ENCODE assay signal across 23 mouse cellular contexts in genomic region chr3:53648902-53649301, GRCm38 (mm10). TPM values are rescaled to one million over a fixed set of nuclear protein-coding genes. Genes with fewer than 3 reads are reported as not detected.
DNase-seq lines count a peak whose midpoint lies in the region; ATAC-seq and TF ChIP-seq lines count a peak whose summit lies in the region.
"Had no signal": no experiment of that assay in that cellular context is flagged by ENCODE, and none has a peak within 500 bp of the region (broad histone marks: within the 10 kb centered on the region; RNA-seq: fewer than 3 reads in every experiment).

No protein-coding gene starts in this region.

- H3K27ac ChIP-seq in intestine, postnatal 0 days (ENCODE audit: low read depth, low read length), result no peak overlapping the region
- no peak overlapping the region for H3K27ac ChIP-seq in intestine, embryonic 15.5 days
- H3K27ac ChIP-seq in neural tube, embryonic 15.5 days (replicated peaks), result no peak overlapping the region
- no peak overlapping the region for H3K27ac ChIP-seq in ES-E14 (ENCODE audit: insufficient read depth, low read depth, low read length, poor library complexity, severe bottlenecking)
- H3K27ac ChIP-seq in stomach, postnatal 0 days (replicated peaks), result no peak overlapping the region
- H3K27ac ChIP-seq: embryonic facial prominence, embryonic 15.5 days; hindbrain, embryonic 15.5 days; midbrain, embryonic 10.5 days had no signal

- H3K9me3 ChIP-seq in intestine, postnatal 0 days (ENCODE audit: control insufficient read depth), result 0 out of 2 replicates have a peak, but pooled peaks cover 2% of the 10 kb centered on the region
- no peaks in the 10 kb centered on the region; the same call in 1 of the 2 replicates for H3K9me3 ChIP-seq in intestine, embryonic 15.5 days
- 0 out of 2 replicates have a peak, but pooled peaks cover 10% of the 10 kb centered on the region for H3K9me3 ChIP-seq in neural tube, embryonic 15.5 days (replicated peaks)
- no peaks in the 10 kb centered on the region for H3K9me3 ChIP-seq in ES-E14 (ENCODE audit: control insufficient read depth, insufficient read depth, low read depth, low read length)
- H3K9me3 ChIP-seq in stomach, postnatal 0 days (ENCODE audit: control insufficient read depth, low read length), result 0 out of 2 replicates have a peak, but pooled peaks cover 5% of the 10 kb centered on the region
- H3K9me3 ChIP-seq: hindbrain, embryonic 15.5 days had no signal

- TF ChIP-seq EP300 in stomach, postnatal 0 days (optimal IDR thresholded peaks at IDR 0.05), result no peak

- no peak overlapping the region for H3K4me3 ChIP-seq in intestine, postnatal 0 days (ENCODE audit: low read depth, low read length)
- no peak overlapping the region for H3K4me3 ChIP-seq in intestine, embryonic 15.5 days (replicated peaks)
- no peak overlapping the region for H3K4me3 ChIP-seq in neural tube, embryonic 15.5 days (replicated peaks)
- no peak overlapping the region for H3K4me3 ChIP-seq in ES-E14 (ENCODE audit: insufficient read depth in 1 of 2, low read depth in 1 of 2, low read length in 2 of 2, poor library complexity in 1 of 2, severe bottlenecking in 1 of 2)
- H3K4me3 ChIP-seq in stomach, postnatal 0 days (ENCODE audit: low read depth, low read length), result no peak overlapping the region
- H3K4me3 ChIP-seq: embryonic facial prominence, embryonic 15.5 days; hindbrain, embryonic 15.5 days; midbrain, embryonic 10.5 days; myocyte had no signal

- H3K36me3 ChIP-seq in intestine, postnatal 0 days (ENCODE audit: control insufficient read depth, insufficient read depth), result no peaks in the 10 kb centered on the region
- H3K36me3 ChIP-seq in intestine, embryonic 15.5 days, result peaks cover 10% of the 10 kb centered on the region
- no peaks in the 10 kb centered on the region; the same call in 1 of the 2 replicates for H3K36me3 ChIP-seq in neural tube, embryonic 15.5 days
- H3K36me3 ChIP-seq in ES-E14 (ENCODE audit: control insufficient read depth, insufficient read depth, low read length, poor library complexity, severe bottlenecking), result no peaks in the 10 kb centered on the region
- no peaks in the 10 kb centered on the region for H3K36me3 ChIP-seq in stomach, postnatal 0 days (ENCODE audit: control insufficient read depth, insufficient read depth, low read length)
- H3K36me3 ChIP-seq: hindbrain, embryonic 15.5 days had no signal

- WGBS in intestine, postnatal 0 days, result 90% methylated on average over 4 of the region's 4 CpGs
- WGBS in intestine, embryonic 15.5 days, result 91% methylated on average over 4 of the region's 4 CpGs
- WGBS in neural tube, embryonic 15.5 days, result 83% methylated on average over 4 of the region's 4 CpGs
- WGBS in stomach, postnatal 0 days, result 72% methylated on average over 4 of the region's 4 CpGs

- in situ Hi-C loops in ES-E14 (cut with MboI; ENCODE audit: low sequenced_read_pairs in 2 of 2, unreplicated experiment in 2 of 2), result no loop called here

- no peak overlapping the region for H3K4me2 ChIP-seq in intestine, postnatal 0 days (replicated peaks; ENCODE audit: low read depth)
- H3K4me2 ChIP-seq in intestine, embryonic 15.5 days (replicated peaks), result no peak overlapping the region
- H3K4me2 ChIP-seq in neural tube, embryonic 15.5 days, result no peak overlapping the region
- H3K4me2 ChIP-seq in stomach, postnatal 0 days (replicated peaks; ENCODE audit: low read depth), result no peak overlapping the region
- H3K4me2 ChIP-seq: embryonic facial prominence, embryonic 15.5 days; hindbrain, embryonic 15.5 days had no signal

- peak; percentile 48; the same call in 1 of the 2 replicates for TF ChIP-seq CTCF in intestine, postnatal 0 days (IDR thresholded peaks at IDR 0.05; ENCODE audit: low read depth)
- TF ChIP-seq CTCF in stomach, postnatal 0 days (IDR thresholded peaks at IDR 0.05; ENCODE audit: low read depth), result peak; percentile 55

- H3K9ac ChIP-seq in intestine, postnatal 0 days (ENCODE audit: low read depth, low read length), result no peak overlapping the region
- H3K9ac ChIP-seq in intestine, embryonic 15.5 days, result no peak overlapping the region
- no peak overlapping the region for H3K9ac ChIP-seq in neural tube, embryonic 15.5 days (replicated peaks)
- H3K9ac ChIP-seq in ES-E14 (ENCODE audit: insufficient read depth, low read depth, low read length, poor library complexity, severe bottlenecking), result no peak overlapping the region
- H3K9ac ChIP-seq in stomach, postnatal 0 days (ENCODE audit: low read length), result no peak overlapping the region
- H3K9ac ChIP-seq: embryonic facial prominence, embryonic 15.5 days; hindbrain, embryonic 15.5 days had no signal

- peak; percentile 11 for DNase-seq in neural tube, embryonic 10.5 days (ENCODE audit: extremely low spot score, low spot score)
- no peak for DNase-seq in ES-E14 (ENCODE audit: low read depth, low spot score)
- DNase-seq in stomach, postnatal 0 days (ENCODE audit: low spot score), result no peak
- no peak for DNase-seq in natural killer cell, adult 2 months (ENCODE audit: low spot score in 2 of 2)
- no peak for DNase-seq in thymus, postnatal 36 days
- DNase-seq: adrenal gland, postnatal 25 days; cerebellum, adult 8-10 months; gastrocnemius, postnatal 10 days; heart, postnatal 36 days; kidney, adult 11 months; liver had no signal

- ATAC-seq in intestine, postnatal 0 days, result no peak
- ATAC-seq in intestine, embryonic 15.5 days, result no peak
- ATAC-seq in neural tube, embryonic 15.5 days (ENCODE audit: low FRiP score), result no peak
- ATAC-seq in stomach, postnatal 0 days (ENCODE audit: low FRiP score, low TSS enrichment), result 0 out of 2 replicates have a peak, but pooled peaks have one; percentile 21
- ATAC-seq: forebrain, embryonic 14.5 days; midbrain, embryonic 16.5 days had no signal

- no peaks in the 10 kb centered on the region for H3K4me1 ChIP-seq in intestine, postnatal 0 days (replicated peaks; ENCODE audit: control insufficient read depth, insufficient read depth, low read length)
- 0 out of 2 replicates have a peak, but pooled peaks cover 2% of the 10 kb centered on the region for H3K4me1 ChIP-seq in intestine, embryonic 15.5 days (replicated peaks)
- H3K4me1 ChIP-seq in neural tube, embryonic 15.5 days, result peaks cover 6% of the 10 kb centered on the region; the same call in 1 of the 2 replicates
- peaks cover 2 to 14% of the 10 kb centered on the region in 2 experiments; a peak in 2 of 4 replicates for H3K4me1 ChIP-seq in ES-E14 (ENCODE audit: control insufficient read depth in 2 of 2, insufficient read depth in 2 of 2, low read length in 2 of 2, poor library complexity in 1 of 2)
- H3K4me1 ChIP-seq in stomach, postnatal 0 days (replicated peaks; ENCODE audit: control insufficient read depth, insufficient read depth), result no peaks in the 10 kb centered on the region

- H3K27me3 ChIP-seq in intestine, postnatal 0 days (replicated peaks; ENCODE audit: control insufficient read depth, insufficient read depth, low read length), result no peaks in the 10 kb centered on the region
- no peaks in the 10 kb centered on the region for H3K27me3 ChIP-seq in intestine, embryonic 15.5 days (replicated peaks)
- no peaks in the 10 kb centered on the region for H3K27me3 ChIP-seq in neural tube, embryonic 15.5 days (replicated peaks)
- no peaks in the 10 kb centered on the region for H3K27me3 ChIP-seq in stomach, postnatal 0 days (ENCODE audit: control insufficient read depth, insufficient read depth, low read length)
- H3K27me3 ChIP-seq: embryonic facial prominence, embryonic 15.5 days; hindbrain, embryonic 15.5 days had no signal

TF ChIP-seq in ES-E14, 5 proteins besides CTCF, POLR2A, EP300 and RAD21:
- TF ChIP-seq MAFK (IDR thresholded peaks at IDR 0.05; ENCODE audit: insufficient read depth, low read depth, low read length) (no peak), ZNF384 (IDR thresholded peaks at IDR 0.05; ENCODE audit: low read depth, low read length) (no peak), ZC3H11A (IDR thresholded peaks at IDR 0.05; ENCODE audit: borderline replicate concordance, low read depth, low read length) (peak; percentile 48; the same call in 1 of the 2 replicates), CHD2 (IDR thresholded peaks at IDR 0.05; ENCODE audit: low read depth, low read length) (no peak)

RNA-seq across cellular contexts. Expression of gene Frem2, which starts 8.3 kb away (rescaled TPM):
- polyA plus RNA-seq in intestine, postnatal 0 days (2015; fragmentation: Nextera tagmentation; extraction: Ambion mirVana), result 2.8 and 3.1 TPM in 2 replicates
- 7.1 and 8.0 TPM in 2 replicates for polyA plus RNA-seq in intestine, embryonic 15.5 days (2015; fragmentation: Nextera tagmentation; extraction: Ambion mirVana)
- polyA plus RNA-seq in neural tube, embryonic 15.5 days (2015; fragmentation: Nextera tagmentation; extraction: Ambion mirVana), result 1.2 and 2.7 TPM in 2 replicates
- total RNA-seq in ES-E14 (2012; rRNA removed), result 7.9 and 21.1 TPM in 2 replicates
- polyA plus RNA-seq in stomach, postnatal 0 days (2015; fragmentation: Nextera tagmentation; extraction: Ambion mirVana), result 7.0 and 7.4 TPM in 2 replicates
- total RNA-seq: granulocyte monocyte progenitor cell, adult 5-6 weeks; MEL; neutrophil, adult 5-6 weeks had no signal
